Mouse (Mus musculus) ES-E14 (cell line): Measurements from ENCODE around the gene Gdf7. TPM values are rescaled to one million over a fixed set of nuclear protein-coding genes. Genes with fewer than 3 reads are reported as not detected.

ENCODE experiments used
- DNase-seq: peaks from one replicate; pipeline ENCODE4 v3.0.0-alpha.2; 2013; ENCODE audit warnings: low read depth, low spot score
- H3K27ac ChIP-seq: 2 replicates; pipeline ENCODE4 v1.5.1; 2012; ENCODE audit warnings: low read depth, mild to moderate bottlenecking, low read length, moderate library complexity, mixed read lengths; ENCODE audit not compliant: poor library complexity, insufficient read depth, severe bottlenecking
- H3K36me3 ChIP-seq: 2 replicates; pipeline ENCODE4 v1.6.1; 2012; ENCODE audit warnings: mild to moderate bottlenecking, low read length, moderate library complexity, mixed read lengths; ENCODE audit not compliant: control insufficient read depth, poor library complexity, insufficient read depth, severe bottlenecking
- H3K4me1 ChIP-seq, 2 experiments: fragments of 150-350 bp in 1 of 2; sonication (generic) in 1 of 2; 2 replicates each; pipeline ENCODE4 v1.6.1; 2012; ENCODE audit warnings: low read length in 2 of 2, mild to moderate bottlenecking in 1 of 2, mixed read lengths in 1 of 2; ENCODE audit not compliant: control insufficient read depth in 2 of 2, insufficient read depth in 2 of 2, poor library complexity in 1 of 2
- H3K4me3 ChIP-seq, 2 experiments: fragments of 150-350 bp in 1 of 2; sonication (generic) in 1 of 2; 2 replicates each; pipeline ENCODE4 v1.5.1; 2012; ENCODE audit warnings: low read length in 2 of 2, low read depth in 1 of 2, mild to moderate bottlenecking in 1 of 2, mixed read lengths in 1 of 2; ENCODE audit not compliant: insufficient read depth in 1 of 2, poor library complexity in 1 of 2, severe bottlenecking in 1 of 2
- H3K9ac ChIP-seq: 2 replicates; pipeline ENCODE4 v1.6.1; 2012; ENCODE audit warnings: low read depth, mild to moderate bottlenecking, low read length, mixed read lengths; ENCODE audit not compliant: poor library complexity, insufficient read depth, severe bottlenecking
- H3K9me3 ChIP-seq: fragments of 150-350 bp; sonication (generic); 2 replicates; pipeline ENCODE4 v1.6.1; 2012; ENCODE audit warnings: low read depth, mild to moderate bottlenecking, low read length; ENCODE audit not compliant: control insufficient read depth, insufficient read depth
- CHD2 ChIP-seq: IDR thresholded peaks from 2 replicates; pipeline ENCODE4 v1.6.1; 2014; ENCODE audit warnings: mild to moderate bottlenecking, low read depth, low read length, inconsistent platforms
- HCFC1 ChIP-seq: IDR thresholded peaks from 2 replicates; pipeline ENCODE4 v1.6.1; 2012; ENCODE audit warnings: low read length, inconsistent platforms, borderline replicate concordance; ENCODE audit not compliant: insufficient read depth
- MAFK ChIP-seq: IDR thresholded peaks from 2 replicates; pipeline ENCODE4 v1.6.1; 2014; ENCODE audit warnings: mild to moderate bottlenecking, low read depth, low read length, inconsistent platforms; ENCODE audit not compliant: insufficient read depth
- ZC3H11A ChIP-seq: IDR thresholded peaks from 2 replicates; pipeline ENCODE4 v1.6.1; 2012; ENCODE audit warnings: low read depth, mild to moderate bottlenecking, inconsistent platforms, low read length, borderline replicate concordance
- ZNF384 ChIP-seq: IDR thresholded peaks from 2 replicates; pipeline ENCODE4 v1.6.1; 2012; ENCODE audit warnings: low read depth, low read length, inconsistent platforms
- in situ Hi-C, 2 experiments: fragments of 600-800 bp; cut with MboI; formaldehyde crosslinking; loops; one replicate each; pipeline ENCODE4 v1.15.1; 2025; ENCODE audit warnings: low sequenced_read_pairs in 2 of 2, inconsistent platforms in 1 of 2; ENCODE audit not compliant: unreplicated experiment in 2 of 2
- total RNA-seq: library from RNA; depleted of rRNA; stranded (reverse); fragments of 300-350 nt; gene quantifications from 2 replicates; pipeline ENCODE4 v1.2.3, GENCODE M21; 2012; rRNA removed

Gene Gdf7
- 0.71 and 1.7 TPM in 2 replicates for total RNA-seq

GRCm38 (mm10) chr12:8301841-8302431, at the start of gene Gdf7:
Gdf7 (minus strand) TSS chr12:8301954.
- no peak for DNase-seq

GRCm38 (mm10) chr12:8351025-8351903, 49.5 kb upstream of the Gdf7 start:
- DNase-seq: no peak
- no peaks in the 10 kb centered on the region for H3K36me3 ChIP-seq
- no peaks in the 10 kb centered on the region for H3K9me3 ChIP-seq
- H3K9ac ChIP-seq: no peak overlapping the region
- no peak overlapping the region for H3K4me3 ChIP-seq
- H3K27ac ChIP-seq: no peak overlapping the region
- no peak for TF ChIP-seq MAFK
- TF ChIP-seq ZC3H11A: no peak
- TF ChIP-seq CHD2: no peak
- no peak for TF ChIP-seq HCFC1
- no peak for TF ChIP-seq ZNF384
- peaks cover 0 to 9% of the 10 kb centered on the region in 2 experiments; a peak in 2 of 4 replicates for H3K4me1 ChIP-seq
- in situ Hi-C loops: no loop called here

More at GRCm38 (mm10) chr12:8301841-8302431, at the start of gene Gdf7:
- no peak for TF ChIP-seq CHD2
- TF ChIP-seq ZNF384: no peak
- no peak for TF ChIP-seq ZC3H11A
- no peak for TF ChIP-seq HCFC1
- no peak for TF ChIP-seq MAFK
- Histone ChIP-seq H3K4me1 (peaks cover 0 to 6% of the 10 kb centered on the region in 2 experiments; a peak in 3 of 4 replicates), H3K27ac (no peak within 1 kb of the TSS), H3K36me3 (no peaks in the 10 kb centered on the region), H3K9ac (peak within 1 kb of the TSS; percentile 54), H3K4me3 (peak within 1 kb of the TSS; percentile 59 to 68), H3K9me3 (no peaks in the 10 kb centered on the region)
- in situ Hi-C loops: loop anchor here in 1 of 2 experiments (10.0 kb wide), 1 partner anchor 237 kb away; no protein-coding TSS in a partner anchor

GRCm38 (mm10) chr12:8348733-8349513, 47.2 kb upstream of the Gdf7 start:
- H3K27ac ChIP-seq: no peak overlapping the region

More at GRCm38 (mm10) chr12:8348733-8349513, 47.2 kb upstream of the Gdf7 start:
- Histone ChIP-seq H3K9me3 (no peaks in the 10 kb centered on the region), H3K36me3 (no peaks in the 10 kb centered on the region), H3K9ac (no peak overlapping the region), H3K4me3 (no peak overlapping the region), H3K4me1 (peaks cover 0 to 9% of the 10 kb centered on the region in 2 experiments; a peak in 2 of 4 replicates)
- TF ChIP-seq MAFK: no peak
- no peak for TF ChIP-seq CHD2
- no peak for TF ChIP-seq ZC3H11A
- TF ChIP-seq HCFC1: no peak
- no peak for TF ChIP-seq ZNF384
- DNase-seq: no peak
- in situ Hi-C loops: no loop called here
